Mouse (Mus musculus): ENCODE results near the gene Atxn7l3b.
A peak's percentile ranks its signal among the peaks of the same experiment; 100 is the strongest.
"Not testable (repeated sequence)": the region's sequence is repeated elsewhere in the genome, so short reads cannot be mapped to it uniquely, and the experiment has no call there.

Gene Atxn7l3b

GRCm38 (mm10) chr10:112928452-112929221 lies at the start of gene Atxn7l3b:
Gene Atxn7l3b, minus strand, starts transcription at chr10:112929001.
- DNase-seq (ENCODE audit: low read depth in 2 of 2, low spot score in 2 of 2): peak; percentile 91 to 92

- DNase-seq (ENCODE audit: low read depth in 2 of 2, low spot score in 2 of 2): no peak
These were observed 48.8 kb upstream of the Atxn7l3b start for GRCm38 (mm10) chr10:112977586-112977985.

GRCm38 (mm10) chr10:112973286-112974026 lies 44.7 kb upstream of the Atxn7l3b start:
- no peak for DNase-seq (ENCODE audit: low read depth in 2 of 2, low spot score in 2 of 2)

GRCm38 (mm10) chr10:112970002-112970589 lies 41.3 kb upstream of the Atxn7l3b start:
- no peak for DNase-seq (ENCODE audit: low read depth in 2 of 2, low spot score in 2 of 2)

GRCm38 (mm10) chr10:112967578-112967977 lies 38.8 kb upstream of the Atxn7l3b start:
- no peak for DNase-seq (ENCODE audit: low read depth in 2 of 2, low spot score in 2 of 2)

GRCm38 (mm10) chr10:112962216-112962615 lies 33.4 kb upstream of the Atxn7l3b start:
- not testable (repeated sequence) for DNase-seq (ENCODE audit: low read depth in 2 of 2, low spot score in 2 of 2)

- no peak for DNase-seq (ENCODE audit: low read depth in 2 of 2, low spot score in 2 of 2)
These were observed 25.3 kb upstream of the Atxn7l3b start for GRCm38 (mm10) chr10:112954140-112954539.

- DNase-seq (ENCODE audit: low read depth in 2 of 2, low spot score in 2 of 2): no peak
These were observed 19.7 kb upstream of the Atxn7l3b start for GRCm38 (mm10) chr10:112948453-112948852.

- DNase-seq (ENCODE audit: low read depth in 2 of 2, low spot score in 2 of 2): no peak
These were observed 418 bp upstream of the Atxn7l3b start for GRCm38 (mm10) chr10:112929222-112929615.

- no peak for DNase-seq (ENCODE audit: low read depth in 2 of 2, low spot score in 2 of 2)
These were observed 1.8 kb downstream of the Atxn7l3b start for GRCm38 (mm10) chr10:112926961-112927360.

- no peak for DNase-seq (ENCODE audit: low read depth in 2 of 2, low spot score in 2 of 2)
These were observed 2.5 kb downstream of the Atxn7l3b start for GRCm38 (mm10) chr10:112926271-112926670.

GRCm38 (mm10) chr10:112916575-112917190 lies 12.1 kb downstream of the Atxn7l3b start:
- no peak for DNase-seq (ENCODE audit: low read depth in 2 of 2, low spot score in 2 of 2)

GRCm38 (mm10) chr10:112900243-112900642 lies 28.6 kb downstream of the Atxn7l3b start:
- no peak for DNase-seq (ENCODE audit: low read depth in 2 of 2, low spot score in 2 of 2)

- DNase-seq (ENCODE audit: low read depth in 2 of 2, low spot score in 2 of 2): no peak
These were observed 29.0 kb downstream of the Atxn7l3b start for GRCm38 (mm10) chr10:112899796-112900195.

- DNase-seq (ENCODE audit: low read depth in 2 of 2, low spot score in 2 of 2): no peak
These were observed 32.2 kb downstream of the Atxn7l3b start for GRCm38 (mm10) chr10:112896636-112897035.

GRCm38 (mm10) chr10:112893622-112894252 lies 35.1 kb downstream of the Atxn7l3b start:
- DNase-seq (ENCODE audit: low read depth in 2 of 2, low spot score in 2 of 2): no peak

- DNase-seq (ENCODE audit: low read depth in 2 of 2, low spot score in 2 of 2): no peak
These were observed 44.7 kb downstream of the Atxn7l3b start for GRCm38 (mm10) chr10:112884064-112884463.

- DNase-seq (ENCODE audit: low read depth in 2 of 2, low spot score in 2 of 2): no peak
These were observed 45.2 kb downstream of the Atxn7l3b start for GRCm38 (mm10) chr10:112883688-112884004.

- no peak for DNase-seq (ENCODE audit: low read depth in 2 of 2, low spot score in 2 of 2)
These were observed 45.8 kb downstream of the Atxn7l3b start for GRCm38 (mm10) chr10:112882789-112883687.

GRCm38 (mm10) chr10:112882149-112882548 lies 46.7 kb downstream of the Atxn7l3b start:
- no peak for DNase-seq (ENCODE audit: low read depth in 2 of 2, low spot score in 2 of 2)

All from CD8-positive naive resting alpha-beta T cell, adult 2 months (primary cell).